Mouse (Mus musculus) lung, adult 18-20 months (tissue): ENCODE results near the gene Dgki.

ENCODE experiments used
- DNase-seq, 2 experiments: peaks; one replicate each; pipeline ENCODE4 v3.0.0; 2022; ENCODE audit warnings: mixed read lengths in 2 of 2

Gene Dgki

GRCm38 (mm10) chr6:37291171-37291570 lies 8.8 kb downstream of the Dgki start:
- DNase-seq, result no peak

GRCm38 (mm10) chr6:37290691-37291090 lies 9.3 kb downstream of the Dgki start:
- no peak for DNase-seq

GRCm38 (mm10) chr6:37286134-37286533 lies 13.8 kb downstream of the Dgki start:
- no peak for DNase-seq

- no peak for DNase-seq
These were observed 15.1 kb downstream of the Dgki start for GRCm38 (mm10) chr6:37284879-37285278.

GRCm38 (mm10) chr6:37283336-37283735 lies 16.6 kb downstream of the Dgki start:
- DNase-seq, result no peak

GRCm38 (mm10) chr6:37282659-37283058 lies 17.3 kb downstream of the Dgki start:
- no peak for DNase-seq

- DNase-seq, result peak in 1 of 2 experiments; percentile 12
These were observed 22.9 kb downstream of the Dgki start for GRCm38 (mm10) chr6:37276834-37277715.

GRCm38 (mm10) chr6:37276181-37276580 lies 23.8 kb downstream of the Dgki start:
- DNase-seq, result no peak

GRCm38 (mm10) chr6:37270905-37271591 lies 28.9 kb downstream of the Dgki start:
- no peak for DNase-seq

GRCm38 (mm10) chr6:37268589-37268988 lies 31.4 kb downstream of the Dgki start:
- DNase-seq, result peak in 1 of 2 experiments; percentile 35

- DNase-seq, result no peak
These were observed 32.0 kb downstream of the Dgki start for GRCm38 (mm10) chr6:37267952-37268351.

- DNase-seq, result no peak
These were observed 37.5 kb downstream of the Dgki start for GRCm38 (mm10) chr6:37262486-37262885.

GRCm38 (mm10) chr6:37261236-37261852 lies 38.6 kb downstream of the Dgki start:
- no peak for DNase-seq

GRCm38 (mm10) chr6:37258662-37259061 lies 41.3 kb downstream of the Dgki start:
- DNase-seq, result no peak

GRCm38 (mm10) chr6:37254144-37254543 lies 45.8 kb downstream of the Dgki start:
- DNase-seq, result no peak

GRCm38 (mm10) chr6:37252536-37252935 lies 47.4 kb downstream of the Dgki start:
- no peak for DNase-seq

GRCm38 (mm10) chr6:37250671-37251070 lies 49.3 kb downstream of the Dgki start:
- no peak for DNase-seq

GRCm38 (mm10) chr6:37245757-37246156 lies 54.2 kb downstream of the Dgki start:
- no peak for DNase-seq

GRCm38 (mm10) chr6:37244074-37244473 lies 55.9 kb downstream of the Dgki start:
- DNase-seq, result no peak

GRCm38 (mm10) chr6:37242769-37243121 lies 57.2 kb downstream of the Dgki start:
- DNase-seq, result no peak

- DNase-seq, result no peak
These were observed 57.8 kb downstream of the Dgki start for GRCm38 (mm10) chr6:37242100-37242768.

- DNase-seq, result no peak
These were observed 58.5 kb downstream of the Dgki start for GRCm38 (mm10) chr6:37241434-37241833.

GRCm38 (mm10) chr6:37240140-37240539 lies 59.8 kb downstream of the Dgki start:
- no peak for DNase-seq
